Mouse (Mus musculus) urinary bladder, postnatal 14 days (tissue): Measurements from ENCODE around the gene Smim13.
A peak's percentile ranks its signal among the peaks of the same experiment; 100 is the strongest.
"Not testable (repeated sequence)": the region's sequence is repeated elsewhere in the genome, so short reads cannot be mapped to it uniquely, and the experiment has no call there.

Experiments used
- DNase-seq: peaks from one replicate; pipeline ENCODE4 v3.0.0; 2021; ENCODE audit warnings: low spot score

Smim13 gene

GRCm38 (mm10) chr13:41238035-41238804 lies 11.4 kb upstream of the Smim13 start:
- no peak for DNase-seq

GRCm38 (mm10) chr13:41238805-41239130 lies 10.9 kb upstream of the Smim13 start:
- DNase-seq, result no peak

DNA sequence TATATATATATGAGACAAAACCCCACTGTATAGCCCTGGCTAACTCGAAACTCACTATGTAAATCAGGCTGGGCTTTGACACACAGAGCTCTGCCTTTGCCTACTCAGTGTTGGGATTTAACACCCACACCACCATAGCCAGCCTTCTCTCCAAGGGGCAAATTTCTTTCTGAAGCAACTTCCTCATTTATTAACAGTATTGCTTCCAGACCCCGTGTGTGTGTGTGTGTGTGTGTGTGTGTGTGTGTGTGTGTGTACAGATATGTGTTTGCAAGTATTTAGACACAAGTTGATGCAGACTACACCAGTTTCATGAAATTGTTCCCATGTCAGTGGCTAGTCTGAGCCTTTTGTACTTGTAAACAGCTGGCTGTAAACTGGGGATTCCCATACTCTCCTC lies 8.1 kb upstream of the Smim13 start:
- DNase-seq, result no peak

DNA sequence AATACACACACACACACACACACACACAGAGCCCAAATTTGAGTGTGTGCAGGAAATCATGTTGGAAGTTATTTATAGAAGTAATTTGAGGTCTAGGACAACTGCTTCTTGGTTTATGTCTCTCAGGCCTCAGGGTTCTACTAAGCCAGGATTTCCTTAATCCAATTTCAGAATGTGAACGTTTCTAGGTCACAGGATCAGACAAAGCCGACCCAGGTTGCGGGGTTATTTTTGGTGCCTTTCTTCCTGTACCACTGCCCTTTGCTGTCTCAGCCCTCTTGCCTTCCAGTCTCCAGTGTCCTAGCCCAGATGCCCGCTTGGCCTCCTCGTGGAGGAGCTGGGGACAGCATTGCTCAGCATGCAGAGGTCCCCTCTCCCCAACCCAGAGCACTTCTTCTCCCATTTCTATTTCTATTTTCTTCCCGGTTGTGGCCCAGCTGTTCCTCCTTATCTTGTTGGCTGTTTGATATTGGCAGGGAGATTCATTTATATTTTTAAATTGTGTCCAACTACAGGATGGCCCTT lies 5.3 kb upstream of the Smim13 start:
- DNase-seq, result no peak

GRCm38 (mm10) chr13:41248751-41249520 lies 708 bp upstream of the Smim13 start:
- no peak for DNase-seq

DNA sequence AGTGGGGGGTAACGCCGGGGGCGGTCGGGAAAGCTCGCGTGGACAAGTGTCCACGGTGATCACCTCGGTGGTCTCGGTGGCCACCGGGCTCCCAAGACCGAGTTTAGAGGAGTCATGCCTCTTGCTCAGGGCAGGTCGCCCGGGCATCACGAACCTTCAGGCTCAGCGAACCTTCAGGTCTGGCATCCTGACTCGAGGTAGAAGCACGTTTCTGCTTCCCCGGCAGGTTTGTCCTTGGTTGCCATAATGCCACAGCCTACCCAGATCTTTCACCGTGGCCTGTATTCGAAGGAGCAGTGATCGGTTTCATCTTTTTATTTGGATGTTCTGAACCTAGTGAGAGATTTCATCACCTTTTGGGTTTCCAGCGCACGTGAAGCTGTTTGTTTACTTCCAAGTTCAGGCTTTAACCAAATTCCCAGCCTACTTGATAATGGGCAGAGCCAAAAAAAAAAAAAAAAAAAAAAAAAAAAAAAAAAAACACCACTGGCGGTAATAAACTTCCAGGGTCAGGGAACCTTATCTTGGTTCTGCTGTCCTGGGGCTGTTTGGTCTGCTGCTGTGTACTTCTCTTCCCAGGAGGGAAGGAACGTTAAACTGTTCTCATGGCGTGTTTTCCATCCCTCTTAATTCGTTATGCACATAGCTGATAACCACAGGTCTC lies 806 bp downstream of the Smim13 start:
- peak; percentile 21 for DNase-seq

GRCm38 (mm10) chr13:41251232-41251631 lies 1.6 kb downstream of the Smim13 start:
- not testable (repeated sequence) for DNase-seq

DNA sequence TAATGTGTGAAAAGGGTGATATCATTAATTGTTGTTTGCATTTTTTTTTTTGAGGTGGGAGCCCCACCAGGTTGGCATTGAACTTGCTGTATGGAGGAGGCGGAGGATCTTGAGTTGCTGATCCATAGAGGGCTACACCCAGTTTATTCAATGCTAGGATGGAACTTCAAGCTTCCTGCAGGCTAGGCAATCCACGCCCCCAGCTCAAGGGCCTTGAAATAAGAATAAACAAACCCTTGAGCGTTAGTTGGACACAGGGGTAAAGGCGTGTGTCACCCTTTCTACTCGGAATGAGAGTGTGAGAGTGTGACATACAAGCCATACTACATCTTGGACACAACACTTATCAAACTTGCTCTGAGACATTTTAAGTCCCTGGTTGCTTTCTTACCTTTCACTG lies 2.0 kb downstream of the Smim13 start:
- no peak for DNase-seq

- DNase-seq, result no peak
Measured at GRCm38 (mm10) chr13:41252141-41252540, 2.5 kb downstream of the Smim13 start.

DNA sequence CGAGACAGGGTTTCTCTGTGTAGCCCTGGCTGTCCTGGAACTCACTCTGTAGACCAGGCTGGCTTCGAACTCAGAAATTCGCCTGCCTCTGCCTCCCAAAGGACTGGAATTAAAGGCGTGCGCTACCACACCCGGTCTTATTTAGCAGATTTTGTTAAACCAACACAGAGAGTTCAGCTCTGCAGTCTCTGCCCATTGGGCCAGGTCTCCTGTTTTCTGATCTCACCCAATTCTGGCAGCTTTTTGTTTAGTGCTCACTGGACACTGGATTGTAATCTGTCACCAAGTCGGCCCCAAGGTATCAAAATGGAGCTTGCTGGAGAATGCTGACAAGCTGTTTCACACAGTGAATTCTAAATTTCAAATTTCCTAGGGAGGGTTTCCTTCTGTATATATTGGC lies 3.1 kb downstream of the Smim13 start:
- no peak for DNase-seq

DNA sequence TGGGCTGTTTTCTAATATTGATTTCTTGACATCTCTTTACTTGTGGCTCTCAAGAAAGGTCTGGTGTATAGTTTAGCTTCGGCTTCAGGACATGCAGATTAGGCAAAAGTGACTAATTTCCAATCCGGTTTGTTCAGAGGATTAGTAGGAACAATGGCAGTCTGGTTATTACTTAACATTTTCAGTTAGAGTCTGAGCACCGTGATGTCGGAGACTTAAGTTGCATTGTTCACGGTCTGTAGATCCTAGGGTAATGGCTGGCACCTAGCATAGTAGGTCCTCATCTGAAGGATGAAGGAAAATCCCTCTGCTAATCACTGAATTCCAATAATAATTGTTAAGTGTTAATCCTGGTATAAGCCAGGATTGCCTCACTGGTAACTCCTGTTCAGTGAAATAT lies 6.5 kb downstream of the Smim13 start:
- no peak for DNase-seq

GRCm38 (mm10) chr13:41256962-41257361 lies 7.3 kb downstream of the Smim13 start:
- no peak for DNase-seq

- no peak for DNase-seq
Measured at GRCm38 (mm10) chr13:41257851-41258250, 8.2 kb downstream of the Smim13 start.

GRCm38 (mm10) chr13:41261617-41262016 lies 12.0 kb downstream of the Smim13 start:
- not testable (repeated sequence) for DNase-seq

DNA sequence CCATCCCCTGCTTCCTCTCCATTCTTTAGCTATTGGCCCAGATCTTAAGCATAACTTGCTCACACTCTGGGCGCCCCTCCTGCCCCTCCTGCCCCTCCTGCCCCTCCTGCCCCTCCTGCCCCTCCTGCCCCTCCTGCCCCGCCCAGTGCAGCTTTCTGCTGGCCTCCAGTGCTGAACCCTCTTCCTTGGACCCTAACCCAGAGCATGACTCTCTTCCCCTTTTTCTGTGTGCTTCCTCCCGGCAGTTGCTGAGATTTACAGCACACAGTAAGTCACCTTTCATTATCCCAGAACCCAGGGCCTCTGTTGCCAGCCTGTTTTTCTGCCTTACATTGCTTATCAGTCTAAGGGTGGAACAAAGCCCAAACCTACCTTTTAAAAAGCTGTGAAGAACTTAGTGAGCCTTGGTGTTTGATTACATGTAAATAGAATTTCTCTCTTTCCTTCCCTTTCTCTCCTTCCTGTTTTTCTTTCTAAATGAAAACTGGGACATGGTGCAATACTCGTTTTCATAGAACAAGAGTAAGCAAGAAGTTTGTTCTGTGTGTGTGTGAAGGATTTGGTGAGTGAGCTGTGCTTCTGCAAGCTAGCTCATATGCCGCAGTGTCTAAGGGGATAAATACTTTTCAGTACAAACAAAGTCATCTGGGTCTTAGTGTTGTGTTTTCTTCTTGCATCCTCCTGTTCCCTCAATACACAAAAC lies 13.8 kb downstream of the Smim13 start:
- no peak for DNase-seq

DNA sequence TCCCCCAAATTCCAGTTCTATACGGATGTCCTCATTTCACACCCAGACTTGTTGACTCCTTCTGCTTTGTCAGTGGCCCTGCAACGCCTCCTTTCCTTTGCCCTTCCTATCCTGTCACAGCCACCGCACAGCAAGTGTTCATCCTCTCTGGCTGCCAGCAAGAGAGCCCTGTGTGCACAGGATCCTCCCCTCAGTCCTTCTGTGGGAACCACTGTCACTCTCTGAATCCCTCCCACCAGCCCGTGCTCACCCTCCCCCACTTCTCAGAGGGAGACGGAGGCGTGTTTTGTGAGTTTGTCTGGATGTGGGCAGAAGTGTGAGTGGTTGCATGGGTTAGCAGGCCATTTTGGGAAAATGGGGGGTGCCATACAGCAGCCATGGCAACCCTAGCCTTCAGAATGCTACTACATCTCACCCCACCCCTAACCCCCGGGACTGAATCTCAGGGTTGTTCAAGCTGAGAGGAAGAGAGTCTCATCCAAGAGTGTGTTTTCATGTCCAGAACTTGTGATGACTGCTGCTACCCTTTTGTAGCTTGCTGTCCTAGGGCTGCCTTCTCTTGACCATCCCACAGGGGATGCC lies 18.3 kb downstream of the Smim13 start:
- no peak for DNase-seq

DNA sequence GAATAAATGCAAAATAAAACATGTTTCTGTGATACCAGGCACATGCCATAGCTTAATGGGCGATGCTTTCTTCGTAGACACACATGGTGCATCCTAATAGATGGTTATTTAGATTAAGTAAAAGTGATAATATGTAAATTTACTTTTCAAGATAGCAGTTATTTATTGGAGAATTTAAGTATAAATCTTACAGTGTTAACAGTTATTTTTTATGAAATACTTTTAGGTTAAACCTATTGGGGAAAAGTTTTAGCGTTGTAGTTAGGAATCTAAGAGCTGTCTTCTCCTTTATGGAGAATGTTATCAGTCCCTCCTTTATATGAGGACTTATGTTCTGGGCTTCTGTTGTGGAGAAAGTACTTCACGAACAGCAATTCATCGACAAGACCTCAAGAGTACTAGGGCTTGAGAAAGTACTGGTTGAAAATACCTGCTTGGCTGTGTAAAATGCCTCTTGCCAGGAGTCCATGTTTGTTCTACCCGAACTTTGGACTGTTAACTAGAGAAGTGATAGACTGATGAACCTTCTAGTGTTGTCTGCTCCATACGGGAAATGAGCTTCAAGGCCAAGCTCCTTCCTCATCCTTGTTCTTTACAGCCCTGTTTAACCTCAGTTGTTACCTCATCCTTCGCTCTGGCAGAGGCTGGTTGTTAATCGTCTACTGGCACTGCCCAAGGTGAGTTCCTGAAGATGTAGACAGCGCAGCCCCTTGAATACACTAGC lies 24.4 kb downstream of the Smim13 start, which contains the start of gene Gm17364:
TSS of gene Gm17364 (minus strand) at position 51 of the 724 bp plus-strand sequence.
- DNase-seq, result no peak

- no peak for DNase-seq
Measured at GRCm38 (mm10) chr13:41280696-41281095, 31.1 kb downstream of the Smim13 start.

DNA sequence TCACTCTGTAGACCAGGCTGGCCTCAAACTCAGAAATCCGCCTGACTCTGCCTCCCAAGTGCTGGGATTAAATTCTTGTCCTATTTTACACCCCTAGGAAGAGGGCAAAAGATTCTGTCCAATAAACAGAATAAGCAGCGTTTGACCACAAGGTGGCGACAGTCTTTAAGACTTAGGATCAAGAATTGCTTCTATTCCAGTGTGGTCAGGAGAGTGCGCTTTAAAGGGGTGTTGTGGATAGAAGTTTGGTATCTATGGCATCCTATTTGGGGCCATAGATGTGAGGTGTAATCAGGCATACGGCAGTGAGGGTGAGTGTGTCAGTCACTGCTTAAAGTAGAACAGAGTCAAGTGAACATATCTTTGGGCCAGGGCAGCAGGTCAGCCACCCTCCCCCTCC lies 33.6 kb downstream of the Smim13 start:
- DNase-seq, result peak; percentile 78

DNA sequence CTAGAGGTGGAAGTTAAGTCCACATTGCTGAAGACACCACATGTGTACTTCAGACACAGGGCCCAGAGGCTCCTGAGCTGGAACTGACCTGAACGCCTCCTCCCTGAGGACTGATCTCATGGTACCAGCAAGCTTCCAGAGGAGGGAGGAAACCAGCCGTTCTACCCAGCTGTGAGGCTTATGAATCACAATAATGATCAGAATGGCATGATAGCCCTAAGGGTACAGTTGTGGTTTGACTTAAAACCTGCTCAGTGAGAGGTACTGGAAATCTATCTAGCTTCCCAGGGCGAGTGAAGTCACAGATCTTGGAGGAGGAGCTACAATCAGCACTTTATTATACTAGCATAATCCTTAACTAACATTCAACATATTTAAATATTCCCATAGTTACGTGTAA lies 35.8 kb downstream of the Smim13 start:
- DNase-seq, result no peak

DNA sequence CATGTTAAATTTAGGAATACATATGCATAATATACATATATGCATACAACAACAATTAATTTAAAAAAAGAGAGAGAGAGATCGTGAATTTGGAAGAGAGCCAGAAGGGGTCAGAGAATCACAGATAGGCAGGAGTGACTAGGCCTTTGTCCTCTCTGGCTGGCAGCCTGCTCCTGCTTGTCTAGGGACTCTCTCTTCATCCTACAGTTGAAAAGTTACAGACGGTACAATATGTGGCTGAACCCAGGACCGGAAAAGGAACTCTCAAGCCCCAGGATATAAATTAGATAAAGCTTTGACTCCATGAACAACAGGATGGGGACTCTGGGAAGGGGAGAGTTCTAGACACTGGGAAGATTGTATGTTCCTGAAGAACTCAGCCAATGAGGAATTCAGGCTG lies 36.6 kb downstream of the Smim13 start:
- DNase-seq, result no peak
